Mouse (Mus musculus) testis, adult 2 months (tissue): ENCODE measurements around the gene Vwa5b1. TPM values are rescaled to one million over a fixed set of nuclear protein-coding genes. Genes with fewer than 3 reads are reported as not detected.

ENCODE experiments used
- H3K27ac ChIP-seq: fragments of 200-500 bp; 2 replicates; pipeline ENCODE4 v1.5.1; 2012; ENCODE audit warnings: low read depth, low read length; ENCODE audit not compliant: control insufficient read depth, insufficient read depth
- H3K27me3 ChIP-seq: fragments of 200-500 bp; 2 replicates; pipeline ENCODE4 v1.6.1; 2012; ENCODE audit warnings: mild to moderate bottlenecking, low read length, moderate library complexity; ENCODE audit not compliant: control insufficient read depth, insufficient read depth
- H3K36me3 ChIP-seq: fragments of 200-500 bp; 2 replicates; pipeline ENCODE4 v1.6.1; 2012; ENCODE audit warnings: mild to moderate bottlenecking, low read length; ENCODE audit not compliant: control insufficient read depth, insufficient read depth
- H3K4me1 ChIP-seq: fragments of 200-500 bp; 2 replicates; pipeline ENCODE4 v1.6.1; 2012; ENCODE audit warnings: low read length; ENCODE audit not compliant: control insufficient read depth, insufficient read depth
- H3K4me3 ChIP-seq: fragments of 200-500 bp; 2 replicates; pipeline ENCODE4 v1.5.1; 2012; ENCODE audit warnings: low read depth, mild to moderate bottlenecking, low read length, moderate library complexity, mixed read lengths; ENCODE audit not compliant: control insufficient read depth
- CTCF ChIP-seq: fragments of 200-500 bp; IDR thresholded peaks from 2 replicates; pipeline ENCODE4 v1.5.1; 2012; ENCODE audit warnings: low read depth, mild to moderate bottlenecking, inconsistent platforms, low read length, moderate library complexity; ENCODE audit not compliant: control insufficient read depth, insufficient read depth, insufficient replicate concordance
- POLR2A ChIP-seq: fragments of 200-500 bp; IDR thresholded peaks from 2 replicates; pipeline ENCODE4 v1.6.1; 2012; ENCODE audit warnings: low read depth, mild to moderate bottlenecking, inconsistent platforms, low read length, moderate library complexity; ENCODE audit not compliant: control insufficient read depth
- polyA plus RNA-seq: library from polyadenylated mRNA; depleted of rRNA; stranded (reverse); fragments of >200 nt; gene quantifications from 2 replicates; pipeline ENCODE4 v1.2.3, GENCODE M21; 2012

Vwa5b1 gene
- polyA plus RNA-seq, 1 experiment = 24.8 TPM

DNA sequence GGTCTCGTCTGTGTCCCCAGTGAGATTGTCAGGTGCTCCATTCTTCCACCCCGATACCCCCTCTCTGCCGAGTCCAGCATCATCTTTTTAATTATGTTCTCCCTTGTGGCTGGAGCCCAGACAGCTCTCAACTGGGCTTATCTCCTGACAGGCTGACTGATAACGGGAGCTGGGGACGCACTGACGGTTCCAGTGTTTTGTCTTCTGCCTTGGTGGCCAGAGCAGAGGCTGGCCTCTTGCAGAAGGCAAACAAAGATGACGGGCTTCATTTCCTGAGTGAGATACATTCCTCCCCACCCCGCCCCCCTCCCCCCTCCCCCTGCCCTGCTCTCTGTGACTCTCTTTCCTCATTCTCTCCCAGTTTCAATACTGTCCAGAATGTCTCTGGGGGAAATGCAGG lies 21.2 kb downstream of the Vwa5b1 start:
- Histone ChIP-seq H3K27ac (no peak overlapping the region), H3K27me3 (no peaks in the 10 kb centered on the region), H3K4me3 (no peak overlapping the region), H3K36me3 (no peaks in the 10 kb centered on the region), H3K4me1 (peaks cover 2% of the 10 kb centered on the region; the same call in 1 of the 2 replicates)
- TF ChIP-seq CTCF (no peak), POLR2A (no peak)

DNA sequence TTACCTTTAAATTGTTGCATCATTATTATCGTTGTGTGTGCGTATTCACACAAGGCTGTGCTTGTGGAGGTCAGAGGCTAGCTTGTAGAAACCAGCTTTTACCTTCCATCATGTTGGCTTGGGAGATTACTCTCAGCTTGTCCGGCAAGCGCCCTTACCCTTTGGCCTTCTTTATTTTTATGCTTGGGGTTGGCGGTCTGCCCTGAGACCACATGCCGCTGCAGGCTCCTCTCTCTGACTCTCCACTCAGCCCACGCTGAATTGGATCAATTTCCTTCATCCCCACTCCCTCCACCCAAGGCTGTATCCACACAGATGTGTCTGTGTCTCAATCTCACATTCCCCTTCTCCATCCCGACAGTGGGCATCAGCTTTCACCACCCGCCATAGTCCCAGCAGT lies 33.8 kb downstream of the Vwa5b1 start:
- Histone ChIP-seq H3K27ac (no peak overlapping the region), H3K4me3 (no peak overlapping the region), H3K36me3 (no peaks in the 10 kb centered on the region), H3K27me3 (no peaks in the 10 kb centered on the region), H3K4me1 (no peaks in the 10 kb centered on the region)
- TF ChIP-seq CTCF (no peak), POLR2A (no peak)

DNA sequence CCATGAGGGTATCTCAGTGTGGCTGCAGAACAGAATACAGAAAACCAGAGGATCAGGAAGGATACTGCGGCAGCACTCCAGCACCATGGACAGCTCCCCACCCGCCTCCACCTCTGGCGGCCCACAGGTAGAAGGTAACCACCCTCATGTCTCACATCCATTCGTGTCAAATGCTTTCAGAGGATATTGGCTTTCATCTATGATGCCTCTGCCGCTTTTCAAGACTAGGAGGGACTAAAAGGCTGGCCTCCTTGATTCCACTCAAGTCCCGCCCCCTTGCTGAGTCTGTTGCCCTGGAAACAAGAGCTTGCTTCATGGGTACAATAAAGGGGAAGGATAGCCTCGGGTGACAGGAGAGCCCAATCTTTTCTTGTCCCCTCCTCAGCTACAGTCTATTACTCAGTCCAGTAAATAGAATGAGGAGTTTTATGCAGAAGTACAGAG lies 37.8 kb downstream of the Vwa5b1 start:
- no peaks in the 10 kb centered on the region for H3K36me3 ChIP-seq
- TF ChIP-seq POLR2A = no peak
- TF ChIP-seq CTCF = no peak
- no peak overlapping the region for H3K4me3 ChIP-seq
- no peaks in the 10 kb centered on the region for H3K27me3 ChIP-seq
- H3K27ac ChIP-seq = no peak overlapping the region
- H3K4me1 ChIP-seq = no peaks in the 10 kb centered on the region

DNA sequence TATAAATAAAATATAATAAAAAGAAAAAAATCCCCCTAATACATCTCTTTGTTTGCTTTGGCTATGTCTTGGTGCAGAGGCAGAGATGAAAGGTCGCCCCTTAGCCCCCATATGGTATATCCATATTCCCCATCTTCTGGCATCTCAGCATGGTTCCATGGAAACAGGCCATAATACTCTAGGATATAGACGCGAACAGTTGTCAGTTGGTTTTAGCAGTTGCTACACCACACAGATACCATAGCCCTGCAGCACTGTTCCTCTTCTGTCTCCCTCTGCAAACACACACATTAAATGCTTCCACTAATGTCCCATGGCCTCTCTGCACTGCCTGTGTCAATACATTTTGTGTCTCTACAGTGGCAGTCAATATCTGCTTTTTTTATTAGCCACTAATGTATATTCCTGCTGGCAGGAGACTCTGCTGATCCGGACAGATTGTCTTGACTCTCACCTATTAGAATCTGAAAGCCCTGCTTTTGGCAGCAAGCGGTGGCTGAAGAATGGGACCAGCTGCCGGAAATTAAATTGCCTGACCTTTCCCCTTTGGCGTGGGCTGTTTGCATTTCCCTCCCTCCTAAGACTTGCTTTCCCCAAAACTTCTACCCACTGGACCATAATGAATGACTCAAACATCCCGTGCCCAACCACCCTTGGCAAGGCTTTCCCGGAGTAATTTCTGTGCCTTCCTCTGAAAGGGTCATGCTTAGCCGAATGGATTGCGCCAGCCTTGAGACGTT lies 39.1 kb downstream of the Vwa5b1 start:
- TF ChIP-seq CTCF (no peak), POLR2A (no peak)
- Histone ChIP-seq H3K36me3 (no peaks in the 10 kb centered on the region), H3K4me3 (no peak overlapping the region), H3K27me3 (no peaks in the 10 kb centered on the region), H3K4me1 (no peaks in the 10 kb centered on the region), H3K27ac (no peak overlapping the region)

DNA sequence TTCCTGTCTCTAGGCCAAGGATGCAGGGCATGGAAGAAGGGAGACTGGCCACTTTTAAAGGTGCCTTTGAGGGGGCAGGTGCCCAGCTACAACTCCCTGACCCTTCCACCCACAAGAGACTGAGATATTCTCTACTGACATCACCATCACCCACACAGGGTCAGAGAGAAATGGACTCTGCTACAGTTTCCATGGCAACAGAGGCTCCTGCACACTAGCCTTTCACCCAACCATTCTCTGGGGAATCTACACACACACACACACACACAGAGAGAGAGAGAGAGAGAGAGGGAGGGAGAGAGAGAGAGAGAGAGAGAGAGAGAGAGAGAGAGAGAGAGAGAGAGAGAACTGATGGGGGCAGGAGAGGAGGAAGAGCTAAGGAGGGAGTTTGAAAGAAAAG lies 50.7 kb downstream of the Vwa5b1 start:
- no peaks in the 10 kb centered on the region for H3K4me1 ChIP-seq
- no peak overlapping the region for H3K27ac ChIP-seq
- no peak for TF ChIP-seq CTCF
- no peak for TF ChIP-seq POLR2A
- no peaks in the 10 kb centered on the region for H3K36me3 ChIP-seq
- no peak overlapping the region for H3K4me3 ChIP-seq
- H3K27me3 ChIP-seq = no peaks in the 10 kb centered on the region

DNA sequence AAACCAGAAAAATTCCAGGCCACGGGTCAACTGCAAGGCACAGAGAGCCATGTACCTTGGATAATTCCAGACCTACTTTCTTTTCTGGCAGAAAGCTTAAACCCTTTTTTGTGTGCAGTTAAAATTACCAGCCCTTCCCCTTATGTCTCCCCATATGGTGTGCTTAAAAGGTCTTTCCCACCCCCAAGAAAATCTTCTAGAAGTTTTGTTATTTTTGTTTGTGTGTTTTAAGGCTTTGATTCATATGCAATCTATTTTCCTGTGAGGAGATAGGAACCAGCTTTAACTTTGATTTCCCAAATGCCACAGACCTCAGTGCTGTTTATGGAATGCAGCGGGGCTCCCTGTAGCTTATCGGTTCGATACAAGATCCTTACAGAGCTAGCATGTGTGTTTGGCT lies 53.2 kb downstream of the Vwa5b1 start:
- no peak for TF ChIP-seq CTCF
- H3K27ac ChIP-seq = no peak overlapping the region

DNA sequence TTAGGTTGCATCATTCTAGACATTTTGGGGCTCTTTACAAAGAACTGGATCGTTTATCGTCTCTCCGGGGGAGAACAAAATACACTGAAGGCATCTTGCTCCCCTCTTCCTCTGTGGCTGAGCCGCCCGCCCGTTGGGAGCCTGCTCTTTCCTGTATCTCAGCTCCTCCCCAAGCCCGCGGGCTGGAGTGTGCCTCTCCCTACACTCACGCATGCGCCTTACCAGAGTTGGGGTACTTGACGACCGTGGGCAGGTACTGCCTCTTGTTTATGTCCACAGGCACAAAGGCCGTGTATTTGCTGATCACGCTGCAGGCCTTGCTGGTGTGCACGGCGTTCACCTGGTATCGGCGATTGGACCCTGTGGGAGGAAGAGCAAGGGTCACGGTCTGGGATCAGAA lies 57.3 kb downstream of the Vwa5b1 start:
- TF ChIP-seq CTCF = no peak
- no peak for TF ChIP-seq POLR2A
- H3K4me1 ChIP-seq = no peaks in the 10 kb centered on the region
- H3K36me3 ChIP-seq = no peaks in the 10 kb centered on the region
- H3K27me3 ChIP-seq = no peaks in the 10 kb centered on the region
- H3K27ac ChIP-seq = no peak overlapping the region
- no peak overlapping the region for H3K4me3 ChIP-seq

More for the DNA sequence above, 53.2 kb downstream of the Vwa5b1 start:
- Histone ChIP-seq H3K4me3 (no peak overlapping the region), H3K36me3 (no peaks in the 10 kb centered on the region), H3K4me1 (no peaks in the 10 kb centered on the region), H3K27me3 (no peaks in the 10 kb centered on the region)
